ENCODE assay signal across 15 mouse cellular contexts in genomic region chr16:34466649-34467048, GRCm38 (mm10).
DNase-seq lines count a peak whose midpoint lies in the region; ATAC-seq and TF ChIP-seq lines count a peak whose summit lies in the region.
"Had no signal": no experiment of that assay in that cellular context is flagged by ENCODE, and none has a peak within 500 bp of the region (broad histone marks: within the 10 kb centered on the region; RNA-seq: fewer than 3 reads in every experiment).

No protein-coding gene starts in this region.

- 23% methylated on average over 4 of the region's 4 CpGs for WGBS in forebrain, postnatal 0 days
- 35% methylated on average over 4 of the region's 4 CpGs for WGBS in forebrain, embryonic 16.5 days
- WGBS in lung, embryonic 14.5 days = 30% methylated on average over 4 of the region's 4 CpGs
- 14% methylated on average over 4 of the region's 4 CpGs for WGBS in heart, embryonic 12.5 days
- WGBS in olfactory bulb, adult 2 months = 19% methylated on average over 4 of the region's 4 CpGs

- DNase-seq in forebrain, postnatal 0 days = no peak
- peak; percentile 51 for DNase-seq in lung, embryonic 14.5 days
- no peak for DNase-seq in lung, postnatal 25 days (ENCODE audit: low spot score)
- DNase-seq in frontal cortex, postnatal 25 days (ENCODE audit: low spot score in 2 of 2) = no peak
- DNase-seq: cerebellum, adult 18-20 months; kidney, adult 8-10 months; liver, embryonic 13.5 days; spleen, adult 18-20 months had no signal

- H3K27ac ChIP-seq in forebrain, postnatal 0 days (ENCODE audit: low read depth, low read length) = no peak overlapping the region
- H3K27ac ChIP-seq in forebrain, embryonic 16.5 days (ENCODE audit: low read length) = no peak overlapping the region
- no peak overlapping the region for H3K27ac ChIP-seq in lung, embryonic 14.5 days (ENCODE audit: low read depth)
- H3K27ac ChIP-seq in heart, embryonic 12.5 days (ENCODE audit: poor library complexity, severe bottlenecking) = peak overlapping the region; percentile 40; the same call in 1 of the 2 replicates
- peak overlapping the region; percentile 98; the same call in 1 of the 2 replicates for H3K27ac ChIP-seq in olfactory bulb, adult 2 months (ENCODE audit: insufficient read depth, low read depth, low read length)
- H3K27ac ChIP-seq: hindbrain, embryonic 13.5 days; liver, embryonic 13.5 days; neural tube, embryonic 12.5 days had no signal

- H3K9me3 ChIP-seq in forebrain, postnatal 0 days (ENCODE audit: low read length) = no peaks in the 10 kb centered on the region
- H3K9me3 ChIP-seq in forebrain, embryonic 16.5 days (ENCODE audit: control insufficient read depth, low read length) = no peaks in the 10 kb centered on the region
- H3K9me3 ChIP-seq in lung, embryonic 14.5 days (ENCODE audit: low read depth, low read length) = no peaks in the 10 kb centered on the region
- no peaks in the 10 kb centered on the region for H3K9me3 ChIP-seq in heart, embryonic 12.5 days (replicated peaks)
- H3K9me3 ChIP-seq: hindbrain, embryonic 13.5 days; liver, embryonic 13.5 days; megakaryocyte, embryonic 14.5 days; neural tube, embryonic 12.5 days had no signal

- H3K4me1 ChIP-seq in forebrain, postnatal 0 days (ENCODE audit: insufficient read depth) = peaks cover 38% of the 10 kb centered on the region
- peaks cover 41% of the 10 kb centered on the region for H3K4me1 ChIP-seq in forebrain, embryonic 16.5 days (replicated peaks; ENCODE audit: control insufficient read depth, insufficient read depth, low read length)
- peaks cover 24% of the 10 kb centered on the region for H3K4me1 ChIP-seq in lung, embryonic 14.5 days (ENCODE audit: insufficient read depth)
- peaks cover 47% of the 10 kb centered on the region for H3K4me1 ChIP-seq in heart, embryonic 12.5 days (replicated peaks)
- peaks cover 39% of the 10 kb centered on the region for H3K4me1 ChIP-seq in olfactory bulb, adult 2 months (ENCODE audit: control insufficient read depth, insufficient read depth, low read length)
- H3K4me1 ChIP-seq: liver, embryonic 13.5 days had no signal

- TF ChIP-seq CTCF in forebrain, postnatal 0 days (IDR thresholded peaks at IDR 0.05; ENCODE audit: low read depth) = peak; percentile 45
- TF ChIP-seq CTCF in lung, embryonic 14.5 days (IDR thresholded peaks at IDR 0.05; ENCODE audit: low read depth) = 0 out of 2 replicates have a peak, but pooled peaks have one; percentile 27
- TF ChIP-seq CTCF in olfactory bulb, adult 2 months (IDR thresholded peaks at IDR 0.05; ENCODE audit: insufficient read depth, low read depth, low read length) = no peak

- no peaks in the 10 kb centered on the region for H3K36me3 ChIP-seq in forebrain, postnatal 0 days (ENCODE audit: insufficient read depth)
- H3K36me3 ChIP-seq in forebrain, embryonic 16.5 days (ENCODE audit: control insufficient read depth, insufficient read depth) = no peaks in the 10 kb centered on the region
- no peaks in the 10 kb centered on the region for H3K36me3 ChIP-seq in lung, embryonic 14.5 days (ENCODE audit: insufficient read depth)
- H3K36me3 ChIP-seq in heart, embryonic 12.5 days = no peaks in the 10 kb centered on the region
- H3K36me3 ChIP-seq: hindbrain, embryonic 13.5 days; liver, embryonic 13.5 days; neural tube, embryonic 12.5 days had no signal

- H3K4me2 ChIP-seq in forebrain, postnatal 0 days (ENCODE audit: low read depth) = no peak overlapping the region
- H3K4me2 ChIP-seq in forebrain, embryonic 16.5 days (ENCODE audit: low read length) = no peak overlapping the region
- no peak overlapping the region for H3K4me2 ChIP-seq in lung, embryonic 14.5 days
- H3K4me2 ChIP-seq in heart, embryonic 12.5 days = peak overlapping the region; percentile 17; the same call in 1 of the 2 replicates
- H3K4me2 ChIP-seq: hindbrain, embryonic 13.5 days; liver, embryonic 13.5 days; neural tube, embryonic 12.5 days had no signal

- H3K4me3 ChIP-seq in forebrain, postnatal 0 days (ENCODE audit: low read depth, low read length) = no peak overlapping the region
- H3K4me3 ChIP-seq in forebrain, embryonic 16.5 days (replicated peaks; ENCODE audit: low read length) = no peak overlapping the region
- H3K4me3 ChIP-seq in lung, embryonic 14.5 days (ENCODE audit: low read depth, low read length) = no peak overlapping the region
- no peak overlapping the region for H3K4me3 ChIP-seq in heart, embryonic 12.5 days
- H3K4me3 ChIP-seq in olfactory bulb, adult 2 months (ENCODE audit: insufficient read depth, low read depth, low read length) = no peak overlapping the region
- H3K4me3 ChIP-seq: hindbrain, embryonic 13.5 days; liver, embryonic 13.5 days; megakaryocyte, embryonic 14.5 days; neural tube, embryonic 12.5 days had no signal

- H3K27me3 ChIP-seq in forebrain, postnatal 0 days (ENCODE audit: insufficient read depth, low read length) = no peaks in the 10 kb centered on the region
- no peaks in the 10 kb centered on the region for H3K27me3 ChIP-seq in forebrain, embryonic 16.5 days (replicated peaks; ENCODE audit: control insufficient read depth, insufficient read depth, low read length)
- no peaks in the 10 kb centered on the region for H3K27me3 ChIP-seq in lung, embryonic 14.5 days (ENCODE audit: insufficient read depth, low read length)
- H3K27me3 ChIP-seq in heart, embryonic 12.5 days (replicated peaks) = no peaks in the 10 kb centered on the region
- H3K27me3 ChIP-seq: hindbrain, embryonic 13.5 days; liver, embryonic 13.5 days; neural tube, embryonic 12.5 days had no signal

- no peak for TF ChIP-seq POLR2A in olfactory bulb, adult 2 months (IDR thresholded peaks at IDR 0.05; ENCODE audit: insufficient read depth, low read depth, low read length)

- no peak for ATAC-seq in forebrain, postnatal 0 days
- no peak for ATAC-seq in forebrain, embryonic 16.5 days
- ATAC-seq in lung, embryonic 14.5 days (ENCODE audit: insufficient read depth) = no peak
- no peak for ATAC-seq in heart, embryonic 12.5 days (ENCODE audit: insufficient number of reproducible peaks, low FRiP score)
- ATAC-seq in erythroblast, adult 5-6 weeks (replicated peaks; ENCODE audit: low FRiP score, poor library complexity, severe bottlenecking) = no peak

- H3K9ac ChIP-seq in forebrain, postnatal 0 days = no peak overlapping the region
- no peak overlapping the region for H3K9ac ChIP-seq in forebrain, embryonic 16.5 days (replicated peaks; ENCODE audit: low read depth, low read length)
- no peak overlapping the region for H3K9ac ChIP-seq in lung, embryonic 14.5 days
- H3K9ac ChIP-seq in heart, embryonic 12.5 days = no peak overlapping the region
- H3K9ac ChIP-seq: hindbrain, embryonic 13.5 days; liver, embryonic 13.5 days; neural tube, embryonic 12.5 days had no signal

Comparison
In these comparisons a context has a peak if more than half of its experiments do, and no peak if none do; other contexts are left out.
1. H3K27ac ChIP-seq: peak in heart, embryonic 12.5 days (single experiment) and olfactory bulb, adult 2 months (single experiment); none in forebrain, postnatal 0 days (single experiment), forebrain, embryonic 16.5 days (single experiment) and lung, embryonic 14.5 days (single experiment).